ENCODE assay signal across 9 mouse cellular contexts in the genomic region with DNA sequence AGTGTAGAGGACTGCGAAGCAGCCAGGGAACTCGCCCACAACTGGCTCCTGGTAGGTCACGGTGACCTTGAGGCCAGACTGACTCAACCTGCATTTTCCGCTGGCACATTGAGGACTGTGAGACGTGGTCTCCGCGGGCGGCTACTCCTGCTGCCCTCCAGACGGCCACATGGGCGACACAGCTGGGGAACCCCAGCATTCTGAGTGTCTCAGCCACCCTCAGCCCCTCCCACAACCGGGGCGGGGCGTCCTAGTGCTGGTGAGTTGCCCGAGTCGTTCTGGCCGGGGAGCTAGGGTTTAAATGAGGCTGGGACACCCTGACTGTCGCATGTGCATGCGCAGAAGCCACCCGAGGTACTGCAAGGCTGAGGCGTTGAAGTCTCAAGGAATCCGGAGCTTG.
A peak's percentile ranks its signal among the peaks of the same experiment; 100 is the strongest.
DNase-seq lines count a peak whose midpoint lies in the region; ATAC-seq and TF ChIP-seq lines count a peak whose summit lies in the region.
"Had no signal": no experiment of that assay in that cellular context is flagged by ENCODE, and none has a peak within 500 bp of the region (broad histone marks: within the 10 kb centered on the region; RNA-seq: fewer than 3 reads in every experiment).

No protein-coding gene starts in this region.

- no peaks in the 10 kb centered on the region for H3K27me3 ChIP-seq in intestine, embryonic 14.5 days (replicated peaks; ENCODE audit: control insufficient read depth, insufficient read depth, low read length)
- no peaks in the 10 kb centered on the region for H3K27me3 ChIP-seq in intestine, postnatal 0 days (replicated peaks; ENCODE audit: control insufficient read depth, insufficient read depth, low read length)
- no peaks in the 10 kb centered on the region for H3K27me3 ChIP-seq in embryonic facial prominence, embryonic 10.5 days (replicated peaks; ENCODE audit: low read depth, poor library complexity, severe bottlenecking)

- no peak for ATAC-seq in intestine, embryonic 14.5 days (replicated peaks; ENCODE audit: low FRiP score, low TSS enrichment, low read depth)
- ATAC-seq in intestine, postnatal 0 days = no peak
- ATAC-seq: intestine, embryonic 16.5 days had no signal

- intact Hi-C loops in left cerebral cortex, postnatal 36 days (cut with DNase I) = no loop called here

- H3K4me3 ChIP-seq in intestine, embryonic 14.5 days (ENCODE audit: low read depth, low read length) = no peak overlapping the region
- H3K4me3 ChIP-seq in intestine, postnatal 0 days (ENCODE audit: low read depth, low read length) = no peak overlapping the region
- no peak overlapping the region for H3K4me3 ChIP-seq in lung, adult 2 months (replicated peaks; ENCODE audit: extremely low read depth, low read depth, low read length)
- H3K4me3 ChIP-seq in embryonic facial prominence, embryonic 10.5 days = no peak overlapping the region

- no peak overlapping the region for H3K4me2 ChIP-seq in intestine, embryonic 14.5 days (ENCODE audit: low read length)
- H3K4me2 ChIP-seq in intestine, postnatal 0 days (replicated peaks; ENCODE audit: low read depth) = no peak overlapping the region

- no peaks in the 10 kb centered on the region for H3K4me1 ChIP-seq in intestine, embryonic 14.5 days (replicated peaks; ENCODE audit: control insufficient read depth, insufficient read depth, low read length)
- no peaks in the 10 kb centered on the region for H3K4me1 ChIP-seq in intestine, postnatal 0 days (replicated peaks; ENCODE audit: control insufficient read depth, insufficient read depth, low read length)
- no peaks in the 10 kb centered on the region for H3K4me1 ChIP-seq in lung, adult 2 months (ENCODE audit: control insufficient read depth, insufficient read depth, low read length)
- H3K4me1 ChIP-seq in embryonic facial prominence, embryonic 10.5 days = no peaks in the 10 kb centered on the region

- no peak overlapping the region for H3K9ac ChIP-seq in intestine, embryonic 14.5 days (ENCODE audit: low read length)
- no peak overlapping the region for H3K9ac ChIP-seq in intestine, postnatal 0 days (ENCODE audit: low read depth, low read length)

- no peaks in the 10 kb centered on the region for H3K9me3 ChIP-seq in intestine, embryonic 14.5 days (ENCODE audit: control insufficient read depth, low read length)
- H3K9me3 ChIP-seq in intestine, postnatal 0 days (ENCODE audit: control insufficient read depth) = no peaks in the 10 kb centered on the region
- no peaks in the 10 kb centered on the region for H3K9me3 ChIP-seq in embryonic facial prominence, embryonic 10.5 days

- 90% methylated on average over 21 of the region's 21 CpGs for WGBS in intestine, embryonic 14.5 days
- 92% methylated on average over 21 of the region's 21 CpGs for WGBS in intestine, postnatal 0 days
- 85% methylated on average over 21 of the region's 21 CpGs for WGBS in lung, adult 2 months
- 95% methylated on average over 21 of the region's 21 CpGs for WGBS in embryonic facial prominence, embryonic 10.5 days

- H3K27ac ChIP-seq in intestine, embryonic 14.5 days (ENCODE audit: low read depth) = no peak overlapping the region
- H3K27ac ChIP-seq in intestine, postnatal 0 days (ENCODE audit: low read depth, low read length) = no peak overlapping the region
- H3K27ac ChIP-seq in embryonic facial prominence, embryonic 10.5 days (replicated peaks) = no peak overlapping the region

- TF ChIP-seq POLR2A in lung, adult 2 months (IDR thresholded peaks at IDR 0.05; ENCODE audit: borderline replicate concordance, extremely low read depth, low read depth, low read length) = no peak

- no peak for TF ChIP-seq CTCF in intestine, postnatal 0 days (IDR thresholded peaks at IDR 0.05; ENCODE audit: low read depth)
- TF ChIP-seq CTCF in lung, adult 2 months (IDR thresholded peaks at IDR 0.05; ENCODE audit: insufficient read depth, low read length) = no peak

- no peaks in the 10 kb centered on the region for H3K36me3 ChIP-seq in intestine, embryonic 14.5 days (ENCODE audit: control insufficient read depth, insufficient read depth, low read length)
- H3K36me3 ChIP-seq in intestine, postnatal 0 days (ENCODE audit: control insufficient read depth, insufficient read depth) = no peaks in the 10 kb centered on the region
- no peaks in the 10 kb centered on the region for H3K36me3 ChIP-seq in embryonic facial prominence, embryonic 10.5 days (replicated peaks)

- peak; percentile 15 for DNase-seq in intestine, embryonic 14.5 days (ENCODE audit: low spot score)
- DNase-seq in B cell, adult 2 months = peak; percentile 51 to 56
- DNase-seq in c-Kit-positive CD71-positive TER-119-positive erythroid progenitor cells, embryonic 14.5 days (ENCODE audit: low spot score) = peak; percentile 22
- DNase-seq in lung, adult 2 months = peak; percentile 25
- no peak for DNase-seq in left cerebral cortex, postnatal 36 days (ENCODE audit: low spot score in 2 of 2)
- no peak for DNase-seq in frontal cortex, postnatal 36 days (ENCODE audit: low spot score in 2 of 2)
- DNase-seq in embryonic facial prominence, embryonic 10.5 days (ENCODE audit: low spot score) = no peak

Comparison
In these comparisons a context has a peak if more than half of its experiments do, and no peak if none do; other contexts are left out.
1. DNase-seq: peak in intestine, embryonic 14.5 days (single experiment), B cell, adult 2 months (2 of 2), c-Kit-positive CD71-positive TER-119-positive erythroid progenitor cells, embryonic 14.5 days (single experiment) and lung, adult 2 months (single experiment); none in left cerebral cortex, postnatal 36 days (0 of 2), frontal cortex, postnatal 36 days (0 of 2) and embryonic facial prominence, embryonic 10.5 days (single experiment).